Mouse (Mus musculus) G1E (cell line): Measurements from ENCODE around the gene Efcab6. TPM values are rescaled to one million over a fixed set of nuclear protein-coding genes. Genes with fewer than 3 reads are reported as not detected.

ENCODE experiments used
- ATAC-seq: 2 replicates; pipeline ENCODE4 v1.8.0; 2016; ENCODE audit warnings: mild to moderate bottlenecking; ENCODE audit not compliant: insufficient number of reproducible peaks, poor library complexity, low FRiP score, severe bottlenecking; ENCODE audit errors: extremely low read depth
- DNase-seq: peaks from one replicate; pipeline ENCODE4 v3.0.0; 2012; ENCODE audit warnings: low spot score
- H3K27me3 ChIP-seq: 2 replicates; pipeline ENCODE4 v1.6.1; 2012; ENCODE audit warnings: mild to moderate bottlenecking, low read length, inconsistent platforms; ENCODE audit not compliant: insufficient read depth
- H3K36me3 ChIP-seq: replicated peaks from 2 replicates; pipeline ENCODE3; 2012; ENCODE audit warnings: mild to moderate bottlenecking, inconsistent platforms
- H3K4me1 ChIP-seq: 2 replicates; pipeline ENCODE4 v1.6.1; 2012; ENCODE audit warnings: low read depth, low read length, inconsistent platforms, mixed read lengths; ENCODE audit not compliant: insufficient read depth
- H3K4me3 ChIP-seq: 2 replicates; pipeline ENCODE4 v1.5.1; 2012; ENCODE audit warnings: low read depth, mild to moderate bottlenecking, inconsistent platforms, low read length, moderate library complexity, mixed read lengths
- H3K9me3 ChIP-seq: replicated peaks from 2 replicates; pipeline ENCODE4 v1.6.1; 2012; ENCODE audit warnings: inconsistent platforms
- CTCF ChIP-seq: IDR thresholded peaks from 2 replicates; pipeline ENCODE4 v1.5.1; 2012; ENCODE audit warnings: low read depth, low read length, inconsistent platforms, mixed read lengths
- GATA1 ChIP-seq: IDR thresholded peaks from 2 replicates; pipeline ENCODE4 v1.6.1; 2012; ENCODE audit warnings: borderline replicate concordance, low read length, inconsistent platforms, mixed read lengths
- GATA2 ChIP-seq: IDR thresholded peaks from 2 replicates; pipeline ENCODE4 v1.6.1; 2012; ENCODE audit warnings: low read depth, low read length, inconsistent platforms, borderline replicate concordance
- POLR2AphosphoS5 ChIP-seq: IDR thresholded peaks from 2 replicates; pipeline ENCODE4 v1.6.1; 2012; ENCODE audit warnings: low read depth, low read length, inconsistent platforms; ENCODE audit not compliant: insufficient replicate concordance
- TAL1 ChIP-seq: conservative IDR thresholded peaks from 2 replicates; pipeline ENCODE4 v1.6.1; 2012; ENCODE audit warnings: low read depth, low read length, inconsistent platforms, mixed read lengths
- polyA plus RNA-seq: library from polyadenylated mRNA; stranded (reverse); fragments of >175 nt; gene quantifications from 2 replicates; pipeline ENCODE4 v1.2.3, GENCODE M21; 2012
- total RNA-seq, 2 experiments: library from RNA; stranded (forward) in 1 of 2; stranded (reverse) in 1 of 2; fragments of 200-1000 nt in 1 of 2; fragments of >200 nt in 1 of 2; fragmentation: Nextera tagmentation in 1 of 2; gene quantifications; 2 replicates each; pipeline ENCODE4 v1.2.3; 2014 to 2017

The Efcab6 gene
- total and polyA plus RNA-seq, 3 experiments, result not detected

GRCm38 (mm10) chr15:83989241-83989640, 75.9 kb downstream of the Efcab6 start:
- H3K27me3 ChIP-seq, result no peaks in the 10 kb centered on the region
- DNase-seq (no peak), ATAC-seq (no peak)
- no peaks in the 10 kb centered on the region for H3K36me3 ChIP-seq
- no peaks in the 10 kb centered on the region for H3K4me1 ChIP-seq
- peaks cover 85% of the 10 kb centered on the region for H3K9me3 ChIP-seq
- no peak overlapping the region for H3K4me3 ChIP-seq
- TF ChIP-seq POLR2AphosphoS5, result no peak
- no peak for TF ChIP-seq CTCF
- no peak for TF ChIP-seq TAL1
- TF ChIP-seq GATA1, result no peak
- no peak for TF ChIP-seq GATA2

GRCm38 (mm10) chr15:83988087-83988486, 77.1 kb downstream of the Efcab6 start:
- Histone ChIP-seq H3K36me3 (no peaks in the 10 kb centered on the region), H3K4me1 (no peaks in the 10 kb centered on the region), H3K9me3 (peaks cover 84% of the 10 kb centered on the region), H3K4me3 (no peak overlapping the region), H3K27me3 (no peaks in the 10 kb centered on the region)
- DNase-seq (no peak), ATAC-seq (no peak)
- TF ChIP-seq CTCF (no peak), POLR2AphosphoS5 (no peak), GATA1 (no peak), TAL1 (no peak), GATA2 (no peak)

GRCm38 (mm10) chr15:83982186-83982936, 82.8 kb downstream of the Efcab6 start:
- no peaks in the 10 kb centered on the region for H3K4me1 ChIP-seq
- ATAC-seq (no peak), DNase-seq (no peak)
- no peak overlapping the region for H3K4me3 ChIP-seq
- H3K36me3 ChIP-seq, result no peaks in the 10 kb centered on the region
- TF ChIP-seq GATA2, result no peak
- TF ChIP-seq CTCF, result no peak
- no peak for TF ChIP-seq GATA1
- TF ChIP-seq POLR2AphosphoS5, result no peak
- TF ChIP-seq TAL1, result no peak
- no peaks in the 10 kb centered on the region for H3K27me3 ChIP-seq
- peaks cover 81% of the 10 kb centered on the region for H3K9me3 ChIP-seq

- no peak for ATAC-seq
- no peak for DNase-seq
- TF ChIP-seq GATA1, result no peak
- no peak for TF ChIP-seq POLR2AphosphoS5
- no peak for TF ChIP-seq GATA2
- no peak for TF ChIP-seq TAL1
- TF ChIP-seq CTCF, result no peak
- H3K4me1 ChIP-seq, result no peaks in the 10 kb centered on the region
- peaks cover 80% of the 10 kb centered on the region for H3K9me3 ChIP-seq
- no peaks in the 10 kb centered on the region for H3K27me3 ChIP-seq
- no peaks in the 10 kb centered on the region for H3K36me3 ChIP-seq
- H3K4me3 ChIP-seq, result no peak overlapping the region
Observed at GRCm38 (mm10) chr15:83978865-83979264, 86.3 kb downstream of the Efcab6 start.

GRCm38 (mm10) chr15:83977108-83977507, 88.1 kb downstream of the Efcab6 start:
- Histone ChIP-seq H3K36me3 (no peaks in the 10 kb centered on the region), H3K27me3 (no peaks in the 10 kb centered on the region), H3K9me3 (peaks cover 83% of the 10 kb centered on the region), H3K4me3 (no peak overlapping the region), H3K4me1 (no peaks in the 10 kb centered on the region)
- TF ChIP-seq TAL1 (no peak), GATA2 (no peak), CTCF (no peak), POLR2AphosphoS5 (no peak), GATA1 (no peak)
- ATAC-seq (no peak), DNase-seq (no peak)

- Histone ChIP-seq H3K4me3 (no peak overlapping the region), H3K9me3 (peaks cover 82% of the 10 kb centered on the region), H3K4me1 (no peaks in the 10 kb centered on the region), H3K36me3 (no peaks in the 10 kb centered on the region), H3K27me3 (no peaks in the 10 kb centered on the region)
- TF ChIP-seq CTCF (no peak), GATA1 (no peak), POLR2AphosphoS5 (no peak), TAL1 (no peak), GATA2 (no peak)
- ATAC-seq (no peak), DNase-seq (no peak)
Observed at GRCm38 (mm10) chr15:83972206-83972605, 93.0 kb downstream of the Efcab6 start.

- no peak for TF ChIP-seq CTCF
- TF ChIP-seq GATA2, result no peak
- Histone ChIP-seq H3K9me3 (peaks cover 85% of the 10 kb centered on the region), H3K27me3 (no peaks in the 10 kb centered on the region), H3K36me3 (no peaks in the 10 kb centered on the region), H3K4me1 (no peaks in the 10 kb centered on the region), H3K4me3 (no peak overlapping the region)
- ATAC-seq (no peak), DNase-seq (no peak)
Observed at GRCm38 (mm10) chr15:83967802-83968201, 97.4 kb downstream of the Efcab6 start.
